Mouse (Mus musculus) embryo, embryonic 11.5 days (tissue): ENCODE data around the gene 1110032F04Rik.
"Not testable (repeated sequence)": the region's sequence is repeated elsewhere in the genome, so short reads cannot be mapped to it uniquely, and the experiment has no call there.

Experiments used
- DNase-seq: peaks from one replicate; pipeline ENCODE4 v3.0.0-alpha.2; 2012; ENCODE audit warnings: low read depth, low spot score

1110032F04Rik gene

GRCm38 (mm10) chr3:68869211-68869690 is at the start of gene 1110032F04Rik:
1110032F04Rik (plus strand) TSS chr3:68869586.
- peak; percentile 16 for DNase-seq

- no peak for DNase-seq
Measured at GRCm38 (mm10) chr3:68821406-68821805, 48.0 kb upstream of the 1110032F04Rik start.

GRCm38 (mm10) chr3:68821926-68822341 is 47.5 kb upstream of the 1110032F04Rik start:
- DNase-seq: no peak

- DNase-seq: no peak
Measured at GRCm38 (mm10) chr3:68823876-68824764, 45.3 kb upstream of the 1110032F04Rik start.

GRCm38 (mm10) chr3:68824765-68825090 is 44.7 kb upstream of the 1110032F04Rik start:
- no peak for DNase-seq

- no peak for DNase-seq
Measured at GRCm38 (mm10) chr3:68825151-68825550, 44.2 kb upstream of the 1110032F04Rik start.

- DNase-seq: no peak
Measured at GRCm38 (mm10) chr3:68827671-68828070, 41.7 kb upstream of the 1110032F04Rik start.

- no peak for DNase-seq
Measured at GRCm38 (mm10) chr3:68829944-68830343, 39.4 kb upstream of the 1110032F04Rik start.

- DNase-seq: no peak
Measured at GRCm38 (mm10) chr3:68836857-68837499, 32.4 kb upstream of the 1110032F04Rik start.

GRCm38 (mm10) chr3:68840206-68840605 is 29.2 kb upstream of the 1110032F04Rik start:
- DNase-seq: no peak

- DNase-seq: no peak
Measured at GRCm38 (mm10) chr3:68844025-68844424, 25.4 kb upstream of the 1110032F04Rik start.

- no peak for DNase-seq
Measured at GRCm38 (mm10) chr3:68848323-68848722, 21.1 kb upstream of the 1110032F04Rik start.

GRCm38 (mm10) chr3:68852414-68852813 is 17.0 kb upstream of the 1110032F04Rik start:
- no peak for DNase-seq

- peak; percentile 20 for DNase-seq
Measured at GRCm38 (mm10) chr3:68869691-68870567, 543 bp downstream of the 1110032F04Rik start.

GRCm38 (mm10) chr3:68870568-68870950 is 1.2 kb downstream of the 1110032F04Rik start:
- DNase-seq: no peak

GRCm38 (mm10) chr3:68874079-68874478 is 4.7 kb downstream of the 1110032F04Rik start:
- no peak for DNase-seq

- DNase-seq: no peak
Measured at GRCm38 (mm10) chr3:68886845-68887244, 17.5 kb downstream of the 1110032F04Rik start.

GRCm38 (mm10) chr3:68895426-68895825 is 26.0 kb downstream of the 1110032F04Rik start:
- DNase-seq: no peak

GRCm38 (mm10) chr3:68897154-68897553 is 27.8 kb downstream of the 1110032F04Rik start:
- DNase-seq: no peak

GRCm38 (mm10) chr3:68902636-68903035 is 33.2 kb downstream of the 1110032F04Rik start:
- DNase-seq: not testable (repeated sequence)

GRCm38 (mm10) chr3:68904902-68905778 is 35.8 kb downstream of the 1110032F04Rik start:
- no peak for DNase-seq
